Mouse (Mus musculus) MEL (cell line): ENCODE results near the gene Tmem176b. TPM values are rescaled to one million over a fixed set of nuclear protein-coding genes. Genes with fewer than 3 reads are reported as not detected.
"Not testable (repeated sequence)": the region's sequence is repeated elsewhere in the genome, so short reads cannot be mapped to it uniquely, and the experiment has no call there.

Experiments
- DNase-seq: peaks from one replicate; pipeline ENCODE4 v3.0.0; 2011; ENCODE audit warnings: low read depth, low spot score
- H3K27ac ChIP-seq: 2 replicates; pipeline ENCODE4 v1.5.1; 2012; ENCODE audit warnings: low read depth, mild to moderate bottlenecking, control low read depth, low read length, moderate library complexity; ENCODE audit not compliant: control insufficient read depth
- H3K27me3 ChIP-seq, 2 experiments: fragments of 150-350 bp in 1 of 2; sonication (generic) in 1 of 2; 2 replicates each; pipeline ENCODE4 v1.6.1; 2012; ENCODE audit warnings: low read length in 2 of 2, mild to moderate bottlenecking in 2 of 2, improper control_type of control experiment in 1 of 2, moderate library complexity in 1 of 2; ENCODE audit not compliant: insufficient read depth in 2 of 2, control insufficient read depth in 1 of 2
- H3K36me3 ChIP-seq, 2 experiments: 2 replicates each; pipeline ENCODE4 v1.6.1; 2012 to 2014; ENCODE audit warnings: low read length in 2 of 2, improper control_type of control experiment in 1 of 2, inconsistent platforms in 1 of 2, mild to moderate bottlenecking in 1 of 2; ENCODE audit not compliant: insufficient read depth in 2 of 2, control insufficient read depth in 1 of 2
- H3K4me1 ChIP-seq, 2 experiments: fragments of 150-350 bp in 1 of 2; sonication (generic) in 1 of 2; 2 replicates each; pipeline ENCODE4 v1.6.1; 2012; ENCODE audit warnings: low read length in 2 of 2, improper control_type of control experiment in 1 of 2, mild to moderate bottlenecking in 1 of 2; ENCODE audit not compliant: insufficient read depth in 2 of 2, control insufficient read depth in 1 of 2
- H3K4me3 ChIP-seq, 2 experiments: fragments of 150-350 bp in 1 of 2; sonication (generic) in 1 of 2; 2 replicates each; pipeline ENCODE4 v1.5.1; 2012; ENCODE audit warnings: low read depth in 2 of 2, low read length in 2 of 2, mild to moderate bottlenecking in 2 of 2, moderate library complexity in 2 of 2, control low read depth in 1 of 2, improper control_type of control experiment in 1 of 2; ENCODE audit not compliant: control insufficient read depth in 1 of 2, insufficient read depth in 1 of 2
- H3K79me2 ChIP-seq: 2 replicates; pipeline ENCODE4 v1.6.1; 2012; ENCODE audit warnings: mild to moderate bottlenecking, low read length, moderate library complexity; ENCODE audit not compliant: control insufficient read depth, poor library complexity, insufficient read depth
- H3K9ac ChIP-seq: 2 replicates; pipeline ENCODE4 v1.6.1; 2012; ENCODE audit warnings: low read depth, mild to moderate bottlenecking, control low read depth, low read length, moderate library complexity; ENCODE audit not compliant: control insufficient read depth, poor library complexity, severe bottlenecking
- H3K9me3 ChIP-seq: fragments of 150-350 bp; sonication (generic); replicated peaks from 2 replicates; pipeline ENCODE4 v1.6.1; 2012; ENCODE audit warnings: mild to moderate bottlenecking, low read length, improper control_type of control experiment, moderate library complexity; ENCODE audit not compliant: insufficient read depth
- ETS1 ChIP-seq: IDR thresholded peaks from 2 replicates; pipeline ENCODE4 v1.6.1; 2012; ENCODE audit warnings: low read depth, mild to moderate bottlenecking, inconsistent platforms, low read length, improper control_type of control experiment, moderate library complexity
- GATA1 ChIP-seq: IDR thresholded peaks from 2 replicates; pipeline ENCODE4 v1.6.1; 2011; ENCODE audit warnings: low read depth, low read length, improper control_type of control experiment
- KAT2A ChIP-seq: conservative IDR thresholded peaks from 2 replicates; pipeline ENCODE4 v1.6.1; 2012; ENCODE audit warnings: low read depth, low read length, improper control_type of control experiment, inconsistent platforms
- MAFK ChIP-seq: IDR thresholded peaks from 2 replicates; pipeline ENCODE4 v1.6.1; 2011; ENCODE audit warnings: low read depth, mild to moderate bottlenecking, low read length, improper control_type of control experiment, borderline replicate concordance
- MAX ChIP-seq: IDR thresholded peaks from 2 replicates; pipeline ENCODE4 v1.6.1; 2011; ENCODE audit warnings: low read length, improper control_type of control experiment
- MYC ChIP-seq: IDR thresholded peaks from 2 replicates; pipeline ENCODE4 v1.6.1; 2011; ENCODE audit warnings: low read depth, mild to moderate bottlenecking, low read length, improper control_type of control experiment, moderate library complexity
- POLR2A ChIP-seq, 2 experiments: IDR thresholded peaks; 2 replicates each; pipeline ENCODE4 v1.6.1; 2011 to 2012; ENCODE audit warnings: low read length in 2 of 2, mild to moderate bottlenecking in 2 of 2, control low read depth in 1 of 2, improper control_type of control experiment in 1 of 2, low read depth in 1 of 2, moderate library complexity in 1 of 2; ENCODE audit not compliant: control insufficient read depth in 1 of 2, insufficient read depth in 1 of 2, poor library complexity in 1 of 2
- SIN3A ChIP-seq: IDR thresholded peaks from 2 replicates; pipeline ENCODE4 v1.6.1; 2012; ENCODE audit warnings: low read length, improper control_type of control experiment, inconsistent platforms
- USF2 ChIP-seq, 2 experiments: IDR thresholded peaks; 2 replicates each; pipeline ENCODE4 v1.6.1; 2011 to 2012; ENCODE audit warnings: improper control_type of control experiment in 2 of 2, low read length in 2 of 2, borderline replicate concordance in 1 of 2, inconsistent platforms in 1 of 2, low read depth in 1 of 2, mild to moderate bottlenecking in 1 of 2; ENCODE audit not compliant: insufficient read depth in 1 of 2
- ZC3H11A ChIP-seq: IDR thresholded peaks from 2 replicates; pipeline ENCODE4 v1.6.1; 2012; ENCODE audit warnings: low read depth, mild to moderate bottlenecking, inconsistent platforms, low read length, improper control_type of control experiment
- ZNF384 ChIP-seq: IDR thresholded peaks from 2 replicates; pipeline ENCODE4 v1.6.1; 2012; ENCODE audit warnings: low read depth, mild to moderate bottlenecking, inconsistent platforms, low read length, improper control_type of control experiment
- polyA plus RNA-seq, 2 experiments: library from polyadenylated mRNA; stranded (reverse) in 1 of 2; unstranded in 1 of 2; fragments of >175 nt in 1 of 2; fragments of >200 nt in 1 of 2; gene quantifications; 2 replicates each; pipeline versions ENCODE4 v1.2.1 to v1.2.4; 2012; ENCODE audit warnings: low replicate concordance in 2 of 2, low read depth in 1 of 2; ENCODE audit not compliant: insufficient read length in 2 of 2, insufficient read depth in 1 of 2, missing spikeins in 1 of 2
- total RNA-seq: library from RNA; depleted of rRNA; stranded (reverse); fragments of 300-350 nt; gene quantifications from 2 replicates; pipeline ENCODE4 v1.2.3, GENCODE M21; 2012

The Tmem176b gene
- total and polyA plus RNA-seq, 3 experiments = 23.0 to 77.0 TPM; not detected in 1

DNA sequence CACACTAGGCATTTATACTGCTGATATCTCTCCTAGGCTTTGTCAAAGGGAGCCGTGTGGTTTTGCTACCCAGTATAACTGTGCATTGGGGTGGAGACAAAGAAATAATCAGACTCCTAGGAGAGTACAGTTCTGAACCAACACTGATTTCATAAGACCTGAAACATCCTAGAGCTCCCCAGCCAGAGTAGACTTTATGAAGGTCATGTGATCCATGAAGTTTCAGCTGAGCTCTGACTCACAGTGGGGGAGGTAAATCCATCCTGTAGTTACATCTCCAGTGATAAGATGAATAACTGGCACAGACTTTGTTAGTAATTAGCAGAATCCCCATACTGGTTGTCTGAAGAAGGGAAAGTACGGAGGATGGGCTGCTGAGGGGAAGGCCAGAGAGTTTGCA, 28.5 kb upstream of the Tmem176b start:
- Histone ChIP-seq H3K27me3 (no peaks in the 10 kb centered on the region; a peak in 1 of 4 replicates), H3K79me2 (no peaks in the 10 kb centered on the region), H3K9ac (no peak overlapping the region), H3K4me1 (peaks cover 0 to 3% of the 10 kb centered on the region in 2 experiments; a peak in 1 of 4 replicates), H3K27ac (no peak overlapping the region), H3K36me3 (no peaks in the 10 kb centered on the region), H3K4me3 (no peak overlapping the region), H3K9me3 (no peaks in the 10 kb centered on the region)
- DNase-seq = no peak
- TF ChIP-seq MAFK (no peak), MYC (no peak), GATA1 (no peak), KAT2A (no peak), SIN3A (no peak), ZNF384 (no peak), ETS1 (no peak), ZC3H11A (no peak), USF2 (IDR thresholded peaks at IDR 0.05; ENCODE audit: borderline replicate concordance in 1 of 2, insufficient read depth in 1 of 2, low read depth in 1 of 2, low read length in 2 of 2) (no peak), POLR2A (IDR thresholded peaks at IDR 0.05; ENCODE audit: control insufficient read depth in 1 of 2, insufficient read depth in 1 of 2, low read depth in 1 of 2, low read length in 2 of 2, poor library complexity in 1 of 2) (no peak), MAX (no peak)

DNA sequence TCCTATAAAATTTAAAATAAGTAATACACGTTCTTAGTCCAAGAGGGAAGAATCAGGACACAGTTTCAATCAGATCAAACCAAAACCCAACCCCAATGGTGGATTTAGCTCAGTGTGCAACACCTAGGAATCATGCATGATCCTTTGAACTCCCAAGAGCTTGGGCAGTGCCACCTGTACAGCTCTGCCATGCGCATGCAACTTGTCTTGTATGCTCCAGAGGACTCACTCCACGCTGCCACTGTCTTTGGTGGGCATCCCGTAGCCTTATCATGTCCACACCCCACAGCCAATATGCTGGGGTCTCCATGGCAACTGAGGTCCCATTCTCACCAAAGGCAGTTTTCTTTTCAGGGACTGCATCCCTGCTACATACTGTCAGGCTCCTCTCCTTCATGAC, 25.9 kb upstream of the Tmem176b start:
- H3K9me3 ChIP-seq = no peaks in the 10 kb centered on the region
- H3K9ac ChIP-seq = no peak overlapping the region
- no peaks in the 10 kb centered on the region for H3K36me3 ChIP-seq
- TF ChIP-seq MAFK = no peak
- TF ChIP-seq, all 39 proteins: peak for 0
- Histone ChIP-seq H3K27ac (no peak overlapping the region), H3K79me2 (no peaks in the 10 kb centered on the region), H3K27me3 (no peaks in the 10 kb centered on the region; a peak in 1 of 4 replicates), H3K4me1 (peaks cover 0 to 3% of the 10 kb centered on the region in 2 experiments; a peak in 1 of 4 replicates), H3K4me3 (no peak overlapping the region)
- no peak for DNase-seq

DNA sequence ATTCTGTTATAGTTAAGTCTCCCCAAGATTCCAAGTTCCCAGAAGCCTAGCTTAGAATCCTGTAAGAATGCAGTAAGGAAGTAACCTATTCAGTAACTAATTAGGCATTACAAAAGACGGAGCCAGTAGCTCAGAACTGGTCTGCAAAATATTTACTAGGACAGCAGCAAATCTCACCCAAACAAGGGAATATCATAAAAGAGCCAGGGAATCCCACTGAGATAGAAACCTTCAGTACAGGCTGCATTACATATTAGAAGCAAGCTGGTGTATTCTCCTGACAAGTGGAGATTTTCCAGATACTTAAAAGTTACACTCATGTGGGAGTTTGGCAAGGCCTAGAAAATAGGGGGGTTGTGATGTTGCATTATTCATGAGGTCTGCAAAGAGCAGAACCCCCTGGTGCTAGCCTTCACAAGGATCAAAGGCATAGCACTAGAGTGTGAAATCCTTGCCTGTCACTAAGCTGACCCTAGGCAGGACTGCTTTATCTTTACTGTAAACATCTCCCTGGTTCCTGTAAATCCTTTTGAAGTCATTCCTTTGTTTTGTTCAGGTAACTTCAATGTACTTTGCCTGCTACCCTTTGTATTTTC, 25.2 kb upstream of the Tmem176b start:
- H3K4me1 ChIP-seq, H3K9ac ChIP-seq, H3K27me3 ChIP-seq, H3K36me3 ChIP-seq, H3K79me2 ChIP-seq, H3K9me3 ChIP-seq, H3K27ac ChIP-seq, H3K4me3 ChIP-seq, DNase-seq: not testable (repeated sequence)
